Mouse (Mus musculus): ENCODE data around the gene Ptgir. TPM values are rescaled to one million over a fixed set of nuclear protein-coding genes. Genes with fewer than 3 reads are reported as not detected.
"Not testable (repeated sequence)": the region's sequence is repeated elsewhere in the genome, so short reads cannot be mapped to it uniquely, and the experiment has no call there.

Ptgir gene
- polyA plus RNA-seq, 1 experiment from 2014 or later, result 3.0 TPM

DNA sequence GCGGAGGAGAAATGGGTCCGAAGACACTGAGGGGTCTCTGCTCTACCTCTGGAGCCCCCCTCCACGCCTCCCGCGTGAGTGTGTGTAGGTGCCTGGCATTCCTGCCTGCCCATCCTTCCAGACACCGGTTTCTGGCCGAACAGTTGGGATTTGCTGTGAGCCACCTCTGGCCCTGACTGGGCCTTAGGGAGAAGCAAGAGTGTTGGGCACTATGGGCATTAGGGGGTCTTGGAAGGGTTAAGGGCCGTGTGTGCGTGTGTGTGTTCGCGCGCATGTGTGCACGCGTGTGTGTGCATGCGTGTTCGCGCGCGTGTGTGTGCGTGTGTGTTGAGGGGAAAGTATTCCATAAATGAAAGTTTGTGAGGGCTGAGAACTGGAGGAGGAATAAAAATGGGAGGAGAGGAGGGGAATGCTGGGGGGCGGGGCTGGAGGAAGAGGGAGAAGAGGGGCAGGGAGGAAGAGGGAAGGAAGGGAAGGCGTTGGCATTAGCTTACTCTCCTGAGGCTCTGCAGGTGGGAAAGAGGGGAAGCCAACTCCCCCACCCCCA, 41.1 kb downstream of the Ptgir start:
- ATAC-seq (ENCODE audit: low FRiP score, low read depth), result no peak
- no peak overlapping the region for H3K27ac ChIP-seq
- no peaks in the 10 kb centered on the region for H3K36me3 ChIP-seq
- no peaks in the 10 kb centered on the region for H3K9me3 ChIP-seq
- peak overlapping the region; percentile 69 for H3K4me3 ChIP-seq
- peak overlapping the region; percentile 68 for H3K9ac ChIP-seq
- peak overlapping the region; percentile 64 for H3K4me2 ChIP-seq (replicated peaks)
- H3K27me3 ChIP-seq (replicated peaks), result peaks cover 49% of the 10 kb centered on the region
- 15% methylated on average over 22 of the region's 22 CpGs for WGBS
- H3K4me1 ChIP-seq, result peaks cover 52% of the 10 kb centered on the region

DNA sequence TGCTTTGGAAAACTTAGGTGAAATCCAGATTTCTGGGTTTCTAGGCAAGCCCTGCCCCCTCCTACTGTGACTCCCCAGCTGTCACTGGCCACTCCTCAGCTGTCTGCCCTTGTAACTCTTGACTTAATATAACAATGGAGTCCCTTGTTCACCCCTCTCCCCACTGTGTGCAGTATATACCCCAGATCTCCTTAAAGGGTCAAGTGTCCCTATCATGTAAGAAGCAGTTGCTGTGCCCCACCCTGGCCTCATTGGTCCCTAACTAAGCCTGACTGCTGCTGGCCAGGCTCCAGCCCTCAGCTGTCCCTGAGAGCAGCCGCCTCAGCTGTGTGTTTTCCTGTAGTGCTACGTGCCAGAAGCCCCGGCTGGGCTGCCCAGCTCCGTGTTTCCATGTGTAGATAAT, 41.7 kb downstream of the Ptgir start:
- Histone ChIP-seq H3K9me3 (no peaks in the 10 kb centered on the region), H3K4me3 (peak overlapping the region; percentile 69), H3K27ac (no peak overlapping the region), H3K4me2 (replicated peaks) (peak overlapping the region; percentile 64), H3K36me3 (no peaks in the 10 kb centered on the region), H3K4me1 (peaks cover 52% of the 10 kb centered on the region), H3K9ac (peak overlapping the region; percentile 68), H3K27me3 (replicated peaks) (peaks cover 49% of the 10 kb centered on the region)
- ATAC-seq (ENCODE audit: low FRiP score, low read depth), result no peak
- 9% methylated on average over 4 of the region's 4 CpGs for WGBS

DNA sequence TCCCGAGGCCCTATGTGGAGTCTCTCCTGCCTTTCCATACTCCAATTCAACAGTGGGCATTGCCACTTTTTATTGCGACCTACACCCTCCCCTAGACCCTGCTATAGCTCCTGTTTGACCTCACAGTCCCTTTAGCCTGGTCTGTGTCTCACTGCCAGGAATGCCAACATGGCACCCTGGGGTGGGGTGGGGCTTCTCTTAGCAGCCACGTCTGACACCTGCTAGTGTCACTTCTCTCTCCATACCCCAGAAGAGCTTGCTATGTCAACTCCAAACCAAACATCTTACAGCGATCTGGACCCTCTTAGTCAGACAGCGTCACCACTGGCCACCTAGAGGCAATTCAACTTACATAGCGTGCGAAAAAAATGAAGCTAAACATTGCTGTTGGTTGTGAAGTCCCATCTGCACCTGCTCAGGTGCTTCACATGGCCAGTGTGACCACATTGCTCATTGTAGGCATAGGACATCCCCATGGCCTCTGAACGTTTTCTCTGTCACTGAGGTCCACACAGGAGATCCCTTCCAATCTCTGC, 42.7 kb downstream of the Ptgir start:
- Histone ChIP-seq H3K9ac (no peak overlapping the region), H3K36me3 (no peaks in the 10 kb centered on the region), H3K27ac (no peak overlapping the region), H3K27me3 (replicated peaks) (peaks cover 49% of the 10 kb centered on the region), H3K4me2 (replicated peaks) (peak overlapping the region; percentile 64), H3K4me3 (no peak overlapping the region), H3K4me1 (peaks cover 49% of the 10 kb centered on the region), H3K9me3 (no peaks in the 10 kb centered on the region)
- ATAC-seq (ENCODE audit: low FRiP score, low read depth), result no peak
- 51% methylated on average over 8 of the region's 8 CpGs for WGBS

DNA sequence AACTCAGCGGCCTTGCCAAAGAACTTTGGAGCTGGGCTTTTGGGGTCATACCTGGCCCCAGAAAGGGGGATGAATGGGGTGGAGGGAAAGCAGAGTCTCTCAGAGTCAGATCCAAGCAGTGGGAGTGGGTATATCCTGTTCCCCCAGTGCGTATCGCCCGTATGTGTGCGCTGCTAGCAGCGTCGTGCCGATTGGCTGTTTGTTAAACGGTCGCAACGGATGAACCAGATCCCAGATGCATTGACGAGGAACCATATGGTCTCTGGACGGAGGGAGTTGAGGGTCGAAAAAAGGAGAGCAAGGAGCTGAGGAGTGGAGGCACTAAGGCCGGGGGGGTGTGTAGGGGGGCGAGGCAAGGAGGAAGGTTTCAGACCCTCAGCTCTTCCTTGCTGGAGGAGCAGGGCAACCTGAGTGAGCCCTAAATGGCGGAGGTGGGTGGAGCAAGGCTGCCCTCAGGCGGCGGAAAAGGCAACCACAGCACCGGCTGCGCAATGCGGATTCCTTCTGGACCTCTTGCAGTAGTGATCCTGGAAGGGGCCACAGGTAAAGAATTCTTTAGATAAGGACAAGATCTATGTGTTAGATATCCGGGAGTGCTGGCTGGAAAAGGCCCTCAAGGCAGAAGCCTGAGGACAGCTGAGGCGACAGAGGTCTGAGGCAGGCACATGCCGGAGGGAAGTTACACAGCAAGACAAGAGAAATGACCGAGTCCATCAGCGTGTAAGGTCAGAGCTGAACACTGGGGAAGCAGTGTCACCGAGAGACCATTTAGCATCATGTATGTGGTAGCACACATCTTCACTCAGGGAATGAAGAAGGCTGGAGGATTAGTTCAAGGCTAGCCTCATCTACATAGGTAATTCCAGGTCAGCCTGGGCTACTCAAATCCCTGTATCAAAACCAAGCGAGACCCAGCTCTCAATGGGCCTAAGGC, 43.9 kb downstream of the Ptgir start:
- peak overlapping the region; percentile 64 for H3K4me2 ChIP-seq (replicated peaks)
- 12% methylated on average over 29 of the region's 29 CpGs for WGBS
- peak; percentile 27; the same call in 1 of the 2 replicates for ATAC-seq (ENCODE audit: low FRiP score, low read depth)
- no peaks in the 10 kb centered on the region for H3K36me3 ChIP-seq
- H3K4me1 ChIP-seq, result peaks cover 44% of the 10 kb centered on the region
- no peaks in the 10 kb centered on the region for H3K9me3 ChIP-seq
- H3K9ac ChIP-seq, result 0 out of 2 replicates have a peak overlapping the region, but pooled peaks have one; percentile 18
- peaks cover 47% of the 10 kb centered on the region for H3K27me3 ChIP-seq (replicated peaks)
- H3K4me3 ChIP-seq, result peak overlapping the region; percentile 15; the same call in 1 of the 2 replicates
- H3K27ac ChIP-seq, result no peak overlapping the region; the same call in 1 of the 2 replicates

DNA sequence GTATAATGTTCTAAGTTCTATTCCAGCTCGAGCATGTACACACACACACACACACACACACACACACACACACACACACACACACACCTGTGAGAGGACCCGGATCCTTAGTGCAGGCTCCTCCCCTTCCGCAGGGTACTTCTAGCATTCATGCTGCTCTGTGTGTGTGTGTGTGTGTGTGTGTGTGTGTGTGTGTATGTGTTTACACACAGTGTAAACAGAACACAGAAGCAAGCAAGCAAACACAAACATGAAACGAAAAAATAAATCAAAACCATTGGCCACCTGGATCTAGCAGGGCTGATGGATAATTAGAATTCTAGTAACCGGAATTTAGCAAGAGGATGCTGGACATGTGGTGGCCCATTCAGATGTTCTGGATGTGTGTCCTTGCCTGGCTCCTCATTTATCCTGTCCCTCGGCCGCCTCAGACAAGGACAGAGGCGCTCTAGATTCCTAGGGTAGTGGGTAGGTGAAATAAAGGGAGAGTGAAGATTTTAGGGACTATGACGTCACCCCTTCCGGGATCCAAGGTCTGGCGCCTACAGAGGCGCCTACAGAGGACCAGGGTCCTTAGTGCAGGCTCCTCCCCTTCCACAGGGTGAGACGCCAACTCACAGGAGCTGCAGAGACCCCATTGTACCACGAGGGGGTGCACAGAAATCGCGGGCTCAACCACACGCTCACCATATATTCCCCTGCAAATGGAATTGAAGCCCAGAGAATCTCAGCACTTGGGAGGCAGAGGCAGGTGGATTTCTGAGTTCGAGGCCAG, 44.8 kb downstream of the Ptgir start:
- H3K9ac ChIP-seq, result no peak overlapping the region
- no peak overlapping the region for H3K27ac ChIP-seq
- H3K36me3 ChIP-seq, result no peaks in the 10 kb centered on the region
- WGBS, result 28% methylated on average over 18 of the region's 18 CpGs
- H3K4me2 ChIP-seq (replicated peaks), result peak overlapping the region; percentile 16; the same call in 1 of the 2 replicates
- peaks cover 38% of the 10 kb centered on the region for H3K4me1 ChIP-seq
- H3K4me3 ChIP-seq, result no peak overlapping the region
- H3K9me3 ChIP-seq, result no peaks in the 10 kb centered on the region
- peaks cover 38% of the 10 kb centered on the region for H3K27me3 ChIP-seq (replicated peaks)
- peak; percentile 54 for ATAC-seq (ENCODE audit: low FRiP score, low read depth)

DNA sequence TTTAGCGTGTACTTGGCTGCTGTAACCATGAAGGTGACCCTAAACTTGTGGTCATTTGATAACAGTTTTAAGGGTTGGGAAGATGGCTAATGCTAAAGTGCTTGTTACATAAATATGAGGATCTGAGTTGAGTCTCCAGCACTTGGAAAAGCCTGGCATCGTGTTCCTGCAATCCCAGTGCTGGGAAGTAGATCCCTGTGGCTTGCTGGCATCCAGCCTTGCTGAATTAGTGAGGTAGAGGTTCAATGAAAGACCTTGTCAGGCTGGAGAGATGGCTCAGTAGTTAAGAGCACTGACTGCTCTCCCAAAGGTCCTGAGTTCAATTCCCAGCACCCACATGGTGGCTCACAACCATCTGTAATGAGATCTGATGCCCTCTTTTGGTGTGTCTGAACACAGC, 47.5 kb downstream of the Ptgir start:
- peaks cover 11% of the 10 kb centered on the region; the same call in 1 of the 2 replicates for H3K27me3 ChIP-seq (replicated peaks)
- WGBS, result 70% methylated on average over 2 of the region's 2 CpGs
- not testable (repeated sequence) for H3K9ac ChIP-seq; H3K4me3 ChIP-seq; H3K4me2 ChIP-seq (replicated peaks); H3K36me3 ChIP-seq; H3K27ac ChIP-seq; H3K9me3 ChIP-seq; ATAC-seq (ENCODE audit: low FRiP score, low read depth)
- peaks cover 17% of the 10 kb centered on the region for H3K4me1 ChIP-seq

DNA sequence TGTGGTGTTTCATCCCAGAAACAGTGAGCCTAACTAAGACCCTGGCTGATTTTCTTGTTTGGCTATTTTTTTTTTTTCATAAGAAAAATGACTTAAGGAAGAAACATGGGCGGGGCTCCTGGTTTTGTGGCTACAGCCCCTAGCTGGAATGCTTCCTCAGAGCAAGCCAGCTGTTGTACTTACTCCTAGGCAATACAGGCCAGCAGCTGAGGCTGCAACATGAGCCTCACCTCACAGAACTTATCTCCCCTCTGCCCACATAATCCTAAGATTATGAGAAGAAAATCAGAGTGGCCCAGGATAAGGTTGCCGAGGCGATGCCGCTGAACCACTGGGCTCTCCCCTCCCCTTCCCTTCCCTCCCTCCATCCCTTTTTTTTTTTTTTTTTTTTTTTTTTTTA, 49.4 kb downstream of the Ptgir start:
- H3K27ac ChIP-seq, result no peak overlapping the region

DNA sequence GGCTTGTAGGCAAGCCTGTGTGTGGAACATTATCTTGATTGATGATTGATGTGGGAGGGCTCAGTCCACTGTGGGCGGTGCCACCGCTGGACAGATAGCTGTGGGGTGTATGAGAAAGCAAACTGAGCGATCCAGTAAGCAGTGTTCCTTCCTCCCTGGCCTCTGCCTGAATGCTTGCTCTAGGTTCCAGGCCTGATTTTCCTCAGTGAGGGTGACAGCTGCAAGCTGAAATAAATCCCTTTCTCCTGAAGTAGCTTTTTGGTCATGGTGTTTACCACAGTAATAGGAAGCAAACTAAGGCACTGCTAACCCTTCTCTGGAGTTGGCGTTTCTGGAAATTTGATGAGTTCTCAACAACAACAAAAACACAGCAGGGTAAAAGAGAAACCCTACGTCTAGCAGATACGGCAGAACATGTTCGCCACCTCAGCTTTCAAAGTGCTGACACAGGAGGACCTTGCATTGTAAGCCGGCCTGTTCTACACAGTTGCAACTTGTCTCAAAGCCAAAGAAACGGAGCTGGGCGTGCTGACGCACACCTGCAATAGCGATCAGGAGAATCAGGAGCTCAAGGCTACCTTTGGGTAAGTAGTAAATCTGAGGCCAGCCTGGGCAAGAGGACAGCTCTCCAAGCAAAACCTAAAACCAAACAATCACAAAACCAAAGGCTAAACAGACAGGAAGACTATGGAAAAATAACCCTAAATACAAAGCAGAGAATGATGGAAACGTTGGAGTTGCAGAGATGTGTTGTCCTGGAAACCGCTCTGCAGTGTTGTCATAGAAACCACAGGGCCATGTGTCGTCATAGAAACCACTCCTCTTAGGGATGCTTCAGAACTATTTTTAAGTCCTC, 50.3 kb downstream of the Ptgir start:
- 43% methylated on average over 15 of the region's 15 CpGs for WGBS
- Histone ChIP-seq H3K36me3 (no peaks in the 10 kb centered on the region), H3K27ac (no peak overlapping the region), H3K9ac (no peak overlapping the region), H3K4me1 (peaks cover 21% of the 10 kb centered on the region), H3K4me3 (no peak overlapping the region), H3K9me3 (no peaks in the 10 kb centered on the region), H3K4me2 (replicated peaks) (peak overlapping the region; percentile 10), H3K27me3 (replicated peaks) (no peaks in the 10 kb centered on the region)
- no peak for ATAC-seq (ENCODE audit: low FRiP score, low read depth)

More for the DNA sequence above, 49.4 kb downstream of the Ptgir start:
- Histone ChIP-seq H3K9me3 (no peaks in the 10 kb centered on the region), H3K4me1 (peaks cover 17% of the 10 kb centered on the region), H3K36me3 (no peaks in the 10 kb centered on the region), H3K4me3 (no peak overlapping the region), H3K4me2 (replicated peaks) (no peak overlapping the region), H3K9ac (no peak overlapping the region), H3K27me3 (replicated peaks) (no peaks in the 10 kb centered on the region)
- WGBS, result 88% methylated on average over 4 of the region's 4 CpGs
- ATAC-seq (ENCODE audit: low FRiP score, low read depth), result no peak

DNA sequence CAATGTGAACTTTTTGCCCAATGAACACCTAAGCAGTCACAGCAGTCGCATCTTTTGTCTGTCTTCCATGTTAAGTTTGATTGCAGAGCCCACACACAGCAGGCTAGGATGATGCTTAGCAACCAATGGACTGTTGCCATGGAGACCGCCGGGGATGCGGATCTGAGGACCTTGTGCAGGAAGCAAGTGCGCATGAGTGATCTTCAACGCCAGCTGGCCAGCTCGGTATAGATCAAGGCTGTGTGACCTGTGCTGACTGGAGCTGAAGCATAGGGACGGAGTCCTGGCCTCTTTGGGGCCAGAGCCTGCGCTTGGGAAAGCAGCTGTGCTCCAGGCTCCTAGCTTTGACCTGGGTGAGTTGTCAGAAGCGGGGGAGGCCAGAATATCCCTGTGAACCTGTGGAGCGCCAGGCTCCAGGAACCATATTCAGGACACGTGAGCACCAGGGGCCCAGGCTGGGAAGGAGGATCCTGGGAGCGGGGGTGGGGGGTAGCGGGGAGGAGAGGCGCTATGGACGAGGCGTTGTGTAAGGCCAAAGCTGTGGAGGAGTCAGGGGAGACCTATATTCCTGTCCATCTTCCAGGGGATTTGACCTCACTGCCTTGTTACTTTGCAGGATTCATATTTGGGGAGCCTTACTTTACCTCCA, 53.4 kb downstream of the Ptgir start, which contains the start of gene Pnmal1:
Pnmal1 (plus strand) TSS at position 141 of the 649 bp plus-strand sequence.
- peak; percentile 95 for ATAC-seq (ENCODE audit: low FRiP score, low read depth)
- H3K4me1 ChIP-seq, result peaks cover 24% of the 10 kb centered on the region
- H3K27ac ChIP-seq, result peak within 1 kb of the TSS; percentile 89
- no peaks in the 10 kb centered on the region for H3K9me3 ChIP-seq
- H3K27me3 ChIP-seq (replicated peaks), result no peaks in the 10 kb centered on the region
- H3K36me3 ChIP-seq, result no peaks in the 10 kb centered on the region
- peak within 1 kb of the TSS; percentile 45 for H3K9ac ChIP-seq
- 7% methylated on average over 17 of the region's 17 CpGs for WGBS
- H3K4me3 ChIP-seq, result peak within 1 kb of the TSS; percentile 33
- peak within 1 kb of the TSS; percentile 69 for H3K4me2 ChIP-seq (replicated peaks)

Measured in neural tube, embryonic 12.5 days (tissue).